Mouse (Mus musculus) right cerebral cortex, postnatal 14 days (tissue): ENCODE measurements around the gene Efr3b.
"Not testable (repeated sequence)": the region's sequence is repeated elsewhere in the genome, so short reads cannot be mapped to it uniquely, and the experiment has no call there.

ENCODE experiments used
- DNase-seq: peaks from one replicate; pipeline ENCODE4 v3.0.0; 2022

Efr3b gene

GRCm38 (mm10) chr12:3973169-3973568 lies 65.5 kb downstream of the Efr3b start:
- not testable (repeated sequence) for DNase-seq

GRCm38 (mm10) chr12:3968380-3968779 lies 70.3 kb downstream of the Efr3b start:
- DNase-seq = no peak

- DNase-seq = no peak
Measured at GRCm38 (mm10) chr12:3967196-3967595, 71.5 kb downstream of the Efr3b start.

GRCm38 (mm10) chr12:3960553-3960952 lies 78.2 kb downstream of the Efr3b start:
- no peak for DNase-seq

- DNase-seq = peak; percentile 80
Measured at GRCm38 (mm10) chr12:3959791-3960543, 78.7 kb downstream of the Efr3b start.

GRCm38 (mm10) chr12:3956351-3956750 lies 82.4 kb downstream of the Efr3b start:
- no peak for DNase-seq

- no peak for DNase-seq
Measured at GRCm38 (mm10) chr12:3955371-3955770, 83.3 kb downstream of the Efr3b start.

GRCm38 (mm10) chr12:3954651-3955050 lies 84.1 kb downstream of the Efr3b start, which contains the start of gene Pomc:
Gene Pomc, plus strand, starts transcription at chr12:3954951.
- no peak for DNase-seq

GRCm38 (mm10) chr12:3947503-3947902 lies 91.2 kb downstream of the Efr3b start:
- no peak for DNase-seq

- no peak for DNase-seq
Measured at GRCm38 (mm10) chr12:3944454-3945073, 94.2 kb downstream of the Efr3b start.

GRCm38 (mm10) chr12:3942026-3942425 lies 96.7 kb downstream of the Efr3b start:
- DNase-seq = no peak

GRCm38 (mm10) chr12:3930090-3930865 lies 108.4 kb downstream of the Efr3b start:
- not testable (repeated sequence) for DNase-seq

- DNase-seq = peak; percentile 34
Measured at GRCm38 (mm10) chr12:3928841-3929240, 109.9 kb downstream of the Efr3b start.

GRCm38 (mm10) chr12:3926127-3926526 lies 112.6 kb downstream of the Efr3b start:
- DNase-seq = peak; percentile 78

GRCm38 (mm10) chr12:3919423-3919822 lies 119.3 kb downstream of the Efr3b start:
- no peak for DNase-seq

- DNase-seq = no peak
Measured at GRCm38 (mm10) chr12:3918577-3918976, 120.1 kb downstream of the Efr3b start.

GRCm38 (mm10) chr12:3917668-3918341 lies 120.9 kb downstream of the Efr3b start:
- DNase-seq = no peak

- no peak for DNase-seq
Measured at GRCm38 (mm10) chr12:3915852-3916251, 122.9 kb downstream of the Efr3b start.
